Mouse (Mus musculus): Measurements from ENCODE around the gene Rps26. TPM values are rescaled to one million over a fixed set of nuclear protein-coding genes. Genes with fewer than 3 reads are reported as not detected.
"Not testable (repeated sequence)": the region's sequence is repeated elsewhere in the genome, so short reads cannot be mapped to it uniquely, and the experiment has no call there.

Gene Rps26
- polyA plus RNA-seq, 1 experiment: 1,193 TPM

GRCm38 (mm10) chr10:128621986-128622520 lies 4.5 kb downstream of the Rps26 start:
- no peak overlapping the region for H3K4me3 ChIP-seq (replicated peaks; ENCODE audit: control insufficient read depth, low read depth, low read length)
- H3K4me1 ChIP-seq (ENCODE audit: control insufficient read depth, insufficient read depth, low read length): peaks cover 3% of the 10 kb centered on the region; the same call in 1 of the 2 replicates
- no peak overlapping the region for H3K27ac ChIP-seq (ENCODE audit: control insufficient read depth, insufficient read depth, low read depth, low read length, poor library complexity)
- 78% methylated on average over 3 of the region's 3 CpGs for WGBS
- TF ChIP-seq CTCF (IDR thresholded peaks at IDR 0.05; ENCODE audit: control insufficient read depth, insufficient read depth, low read length): no peak
- no peak for TF ChIP-seq POLR2A (IDR thresholded peaks at IDR 0.05; ENCODE audit: borderline replicate concordance, control insufficient read depth, low read depth, low read length)

GRCm38 (mm10) chr10:128620241-128620640 lies 6.3 kb downstream of the Rps26 start:
- no peak overlapping the region for H3K27ac ChIP-seq (ENCODE audit: control insufficient read depth, insufficient read depth, low read depth, low read length, poor library complexity)
- no peaks in the 10 kb centered on the region for H3K4me1 ChIP-seq (ENCODE audit: control insufficient read depth, insufficient read depth, low read length)
- TF ChIP-seq POLR2A (IDR thresholded peaks at IDR 0.05; ENCODE audit: borderline replicate concordance, control insufficient read depth, low read depth, low read length) (no peak), CTCF (IDR thresholded peaks at IDR 0.05; ENCODE audit: control insufficient read depth, insufficient read depth, low read length) (no peak)
- no peak overlapping the region for H3K4me3 ChIP-seq (replicated peaks; ENCODE audit: control insufficient read depth, low read depth, low read length)

- H3K4me1 ChIP-seq (ENCODE audit: control insufficient read depth, insufficient read depth, low read length); H3K27ac ChIP-seq (ENCODE audit: control insufficient read depth, insufficient read depth, low read depth, low read length, poor library complexity); H3K4me3 ChIP-seq (replicated peaks; ENCODE audit: control insufficient read depth, low read depth, low read length): not testable (repeated sequence)
- WGBS: 82% methylated on average over 5 of the region's 5 CpGs
Measured at GRCm38 (mm10) chr10:128619148-128619547, 7.4 kb downstream of the Rps26 start.

- TF ChIP-seq POLR2A (IDR thresholded peaks at IDR 0.05; ENCODE audit: borderline replicate concordance, control insufficient read depth, low read depth, low read length): no peak
- no peak for TF ChIP-seq CTCF (IDR thresholded peaks at IDR 0.05; ENCODE audit: control insufficient read depth, insufficient read depth, low read length)
- 85% methylated on average over 1 of the region's 1 CpGs for WGBS
- H3K4me1 ChIP-seq (ENCODE audit: control insufficient read depth, insufficient read depth, low read length): no peaks in the 10 kb centered on the region
- H3K27ac ChIP-seq (ENCODE audit: control insufficient read depth, insufficient read depth, low read depth, low read length, poor library complexity): no peak overlapping the region
- H3K4me3 ChIP-seq (replicated peaks; ENCODE audit: control insufficient read depth, low read depth, low read length): no peak overlapping the region
Measured at GRCm38 (mm10) chr10:128618570-128618969, 8.0 kb downstream of the Rps26 start.

GRCm38 (mm10) chr10:128615798-128616448 lies 10.6 kb downstream of the Rps26 start:
- 75% methylated on average over 7 of the region's 7 CpGs for WGBS
- not testable (repeated sequence) for H3K4me1 ChIP-seq (ENCODE audit: control insufficient read depth, insufficient read depth, low read length); H3K4me3 ChIP-seq (replicated peaks; ENCODE audit: control insufficient read depth, low read depth, low read length); H3K27ac ChIP-seq (ENCODE audit: control insufficient read depth, insufficient read depth, low read depth, low read length, poor library complexity)

GRCm38 (mm10) chr10:128614934-128615333 lies 11.6 kb downstream of the Rps26 start:
- Histone ChIP-seq H3K4me1 (ENCODE audit: control insufficient read depth, insufficient read depth, low read length) (no peaks in the 10 kb centered on the region), H3K27ac (ENCODE audit: control insufficient read depth, insufficient read depth, low read depth, low read length, poor library complexity) (no peak overlapping the region), H3K4me3 (replicated peaks; ENCODE audit: control insufficient read depth, low read depth, low read length) (no peak overlapping the region)
- 58% methylated on average over 3 of the region's 3 CpGs for WGBS
- no peak for TF ChIP-seq CTCF (IDR thresholded peaks at IDR 0.05; ENCODE audit: control insufficient read depth, insufficient read depth, low read length)
- no peak for TF ChIP-seq POLR2A (IDR thresholded peaks at IDR 0.05; ENCODE audit: borderline replicate concordance, control insufficient read depth, low read depth, low read length)

- WGBS: 59% methylated on average over 4 of the region's 4 CpGs
- not testable (repeated sequence) for H3K27ac ChIP-seq (ENCODE audit: control insufficient read depth, insufficient read depth, low read depth, low read length, poor library complexity); H3K4me1 ChIP-seq (ENCODE audit: control insufficient read depth, insufficient read depth, low read length); H3K4me3 ChIP-seq (replicated peaks; ENCODE audit: control insufficient read depth, low read depth, low read length)
Measured at GRCm38 (mm10) chr10:128613820-128614219, 12.7 kb downstream of the Rps26 start.

GRCm38 (mm10) chr10:128613154-128613440 lies 13.4 kb downstream of the Rps26 start:
- 32% methylated on average over 6 of the region's 6 CpGs for WGBS
- Histone ChIP-seq H3K4me3 (replicated peaks; ENCODE audit: control insufficient read depth, low read depth, low read length) (no peak overlapping the region), H3K27ac (ENCODE audit: control insufficient read depth, insufficient read depth, low read depth, low read length, poor library complexity) (no peak overlapping the region), H3K4me1 (ENCODE audit: control insufficient read depth, insufficient read depth, low read length) (no peaks in the 10 kb centered on the region)
- TF ChIP-seq POLR2A (IDR thresholded peaks at IDR 0.05; ENCODE audit: borderline replicate concordance, control insufficient read depth, low read depth, low read length) (no peak), CTCF (IDR thresholded peaks at IDR 0.05; ENCODE audit: control insufficient read depth, insufficient read depth, low read length) (no peak)

- Histone ChIP-seq H3K27ac (ENCODE audit: control insufficient read depth, insufficient read depth, low read depth, low read length, poor library complexity) (no peak overlapping the region), H3K4me3 (replicated peaks; ENCODE audit: control insufficient read depth, low read depth, low read length) (no peak overlapping the region), H3K4me1 (ENCODE audit: control insufficient read depth, insufficient read depth, low read length) (no peaks in the 10 kb centered on the region)
- 15% methylated on average over 16 of the region's 16 CpGs for WGBS
- TF ChIP-seq CTCF (IDR thresholded peaks at IDR 0.05; ENCODE audit: control insufficient read depth, insufficient read depth, low read length): peak; percentile 71
- no peak for TF ChIP-seq POLR2A (IDR thresholded peaks at IDR 0.05; ENCODE audit: borderline replicate concordance, control insufficient read depth, low read depth, low read length)
Measured at GRCm38 (mm10) chr10:128612433-128613153, 14.0 kb downstream of the Rps26 start.
